Mouse (Mus musculus) small intestine, adult 2 months (tissue): ENCODE results near the gene Dnah11.

Experiments
- CTCF ChIP-seq: fragments of 200-500 bp; IDR thresholded peaks from 2 replicates; pipeline ENCODE4 v1.5.1; 2012; ENCODE audit warnings: low read depth, mild to moderate bottlenecking, control low read depth, inconsistent platforms, low read length, moderate library complexity, mixed read lengths; ENCODE audit not compliant: insufficient replicate concordance, insufficient read length; ENCODE audit errors: extremely low read depth
- POLR2A ChIP-seq: fragments of 200-500 bp; IDR thresholded peaks from 2 replicates; pipeline ENCODE4 v1.6.1; 2012; ENCODE audit warnings: low read depth, mild to moderate bottlenecking, control low read depth, inconsistent platforms, low read length, moderate library complexity

- TF ChIP-seq POLR2A (no peak), CTCF (no peak)
Measured at GRCm38 (mm10) chr12:117872265-117872664, 326.6 kb downstream of the Dnah11 start.
